Mouse (Mus musculus) midbrain, postnatal 0 days (tissue): ENCODE data around the gene Olfr555. TPM values are rescaled to one million over a fixed set of nuclear protein-coding genes. Genes with fewer than 3 reads are reported as not detected.
"Not testable (repeated sequence)": the region's sequence is repeated elsewhere in the genome, so short reads cannot be mapped to it uniquely, and the experiment has no call there.

ENCODE experiments used
- ATAC-seq: fragments of 200-750 bp; cut with Nextera tagmentation; 2 replicates; pipeline ENCODE4 v1.8.0; 2017; ENCODE audit warnings: moderate number of reproducible peaks, mild to moderate bottlenecking, moderate TSS enrichment, moderate library complexity; ENCODE audit not compliant: low FRiP score
- DNase-seq: peaks from one replicate; pipeline ENCODE4 v3.0.0-alpha.2; 2015; ENCODE audit warnings: low spot score
- H3K27ac ChIP-seq: fragments of 300-500 bp; sonication (generic); 2 replicates; pipeline ENCODE4 v1.5.1; 2014; ENCODE audit warnings: low read depth, mild to moderate bottlenecking, low read length, mixed read lengths
- H3K27me3 ChIP-seq: fragments of 300-500 bp; sonication (generic); 2 replicates; pipeline ENCODE4 v1.6.1; 2014; ENCODE audit warnings: low read length, control low read depth, mixed read lengths; ENCODE audit not compliant: insufficient read depth
- H3K36me3 ChIP-seq: fragments of 300-500 bp; sonication (generic); 2 replicates; pipeline ENCODE4 v1.6.1; 2014; ENCODE audit warnings: low read length, control low read depth, mixed read lengths; ENCODE audit not compliant: insufficient read depth
- H3K4me1 ChIP-seq: fragments of 300-500 bp; sonication (generic); 2 replicates; pipeline ENCODE4 v1.6.1; 2014; ENCODE audit warnings: mild to moderate bottlenecking, control low read depth, antibody characterized with exemption, low read length, mixed read lengths; ENCODE audit not compliant: insufficient read depth
- H3K4me2 ChIP-seq: fragments of 300-500 bp; sonication (generic); 2 replicates; pipeline ENCODE4 v1.6.1; 2014; ENCODE audit warnings: low read depth, mild to moderate bottlenecking, low read length, mixed read lengths; ENCODE audit not compliant: poor library complexity, severe bottlenecking
- H3K4me3 ChIP-seq: fragments of 300-500 bp; sonication (generic); 2 replicates; pipeline ENCODE4 v1.5.1; 2014; ENCODE audit warnings: low read depth, mild to moderate bottlenecking, low read length, moderate library complexity
- H3K9ac ChIP-seq: fragments of 300-500 bp; sonication (generic); replicated peaks from 2 replicates; pipeline ENCODE4 v1.6.1; 2014; ENCODE audit warnings: mild to moderate bottlenecking, low read length, moderate library complexity, mixed read lengths; ENCODE audit not compliant: poor library complexity, severe bottlenecking
- H3K9me3 ChIP-seq: fragments of 300-500 bp; sonication (generic); 2 replicates; pipeline ENCODE4 v1.6.1; 2016; ENCODE audit warnings: low read length, control low read depth
- CTCF ChIP-seq: IDR thresholded peaks from 2 replicates; pipeline ENCODE4 v1.5.1; 2016; ENCODE audit warnings: antibody characterized with exemption, mild to moderate bottlenecking
- WGBS: fragments of 180-500 bp; shearing (Covaris S2); extraction: QIAGEN DNeasy Blood & Tissue Kit; methylation state at CpG from one replicate; pipeline ENCODE4 v1.1.7; 2014; 5-methylcytosine and 5-hydroxymethylcytosine counted together
- polyA plus RNA-seq: library from polyadenylated mRNA; unstranded; fragments of >200 nt; fragmentation: Nextera tagmentation; extraction: Ambion mirVana; gene quantifications from 2 replicates; pipeline ENCODE4 v1.2.1, GENCODE M21; 2015
- total RNA-seq: library from RNA; depleted of rRNA; stranded (reverse); fragments of >200 nt; gene quantifications from 2 replicates; pipeline ENCODE4 v1.2.3, GENCODE M21; 2014; rRNA removed

The Olfr555 gene
- total RNA-seq, result not detected in 2 replicates
- polyA plus RNA-seq, result not detected in 2 replicates

GRCm38 (mm10) chr7:102658523-102658922 lies at the start of gene Olfr555:
Olfr555 (plus strand) TSS chr7:102658823.
- DNase-seq, result no peak
- WGBS, result 78% methylated on average over 1 of the region's 1 CpGs
- H3K4me3 ChIP-seq, result no peak within 1 kb of the TSS
- no peak within 1 kb of the TSS for H3K9ac ChIP-seq
- no peak within 1 kb of the TSS for H3K27ac ChIP-seq
- ATAC-seq, result no peak
- H3K4me2 ChIP-seq, result no peak within 1 kb of the TSS
- no peaks in the 10 kb centered on the region for H3K9me3 ChIP-seq
- no peak for TF ChIP-seq CTCF
- H3K4me1 ChIP-seq, result no peaks in the 10 kb centered on the region
- H3K27me3 ChIP-seq, result no peaks in the 10 kb centered on the region
- no peaks in the 10 kb centered on the region for H3K36me3 ChIP-seq

GRCm38 (mm10) chr7:102618118-102618517 lies 40.5 kb upstream of the Olfr555 start, which contains the start of gene Olfr553:
Olfr553 (minus strand) TSS chr7:102618218.
- Histone ChIP-seq H3K4me2 (no peak within 1 kb of the TSS), H3K4me1 (no peaks in the 10 kb centered on the region), H3K9me3 (no peaks in the 10 kb centered on the region), H3K9ac (no peak within 1 kb of the TSS), H3K4me3 (no peak within 1 kb of the TSS), H3K27ac (no peak within 1 kb of the TSS), H3K27me3 (no peaks in the 10 kb centered on the region), H3K36me3 (no peaks in the 10 kb centered on the region)
- TF ChIP-seq CTCF, result no peak
- ATAC-seq (no peak), DNase-seq (no peak)

GRCm38 (mm10) chr7:102619608-102620007 lies 39.0 kb upstream of the Olfr555 start:
- no peak overlapping the region for H3K4me3 ChIP-seq
- no peaks in the 10 kb centered on the region for H3K4me1 ChIP-seq
- peak; percentile 15 for DNase-seq
- no peak for ATAC-seq
- H3K9me3 ChIP-seq, result no peaks in the 10 kb centered on the region
- H3K4me2 ChIP-seq, result no peak overlapping the region
- TF ChIP-seq CTCF, result no peak
- H3K27ac ChIP-seq, result no peak overlapping the region
- no peaks in the 10 kb centered on the region for H3K36me3 ChIP-seq
- 43% methylated on average over 5 of the region's 5 CpGs for WGBS
- no peak overlapping the region for H3K9ac ChIP-seq
- H3K27me3 ChIP-seq, result no peaks in the 10 kb centered on the region

GRCm38 (mm10) chr7:102620368-102620767 lies 38.3 kb upstream of the Olfr555 start:
- H3K36me3 ChIP-seq, H3K4me3 ChIP-seq, H3K27ac ChIP-seq, ATAC-seq, H3K9ac ChIP-seq, H3K27me3 ChIP-seq, DNase-seq, H3K9me3 ChIP-seq, H3K4me1 ChIP-seq, H3K4me2 ChIP-seq: not testable (repeated sequence)
- WGBS, result 91% methylated on average over 16 of the region's 19 CpGs

GRCm38 (mm10) chr7:102636665-102637064 lies 22.0 kb upstream of the Olfr555 start:
- no peaks in the 10 kb centered on the region for H3K36me3 ChIP-seq
- H3K9ac ChIP-seq, result no peak overlapping the region
- H3K27ac ChIP-seq, result no peak overlapping the region
- ATAC-seq, result no peak
- H3K27me3 ChIP-seq, result no peaks in the 10 kb centered on the region
- H3K4me3 ChIP-seq, result no peak overlapping the region
- H3K4me2 ChIP-seq, result no peak overlapping the region
- no peaks in the 10 kb centered on the region for H3K9me3 ChIP-seq
- no peaks in the 10 kb centered on the region for H3K4me1 ChIP-seq
- DNase-seq, result peak; percentile 4
- TF ChIP-seq CTCF, result peak; percentile 58
- WGBS, result 29% methylated on average over 3 of the region's 3 CpGs

GRCm38 (mm10) chr7:102638132-102638531 lies 20.5 kb upstream of the Olfr555 start, which contains the start of gene Olfr554:
Olfr554 (plus strand) TSS chr7:102638432.
- H3K4me1 ChIP-seq, result no peaks in the 10 kb centered on the region
- H3K27me3 ChIP-seq, result no peaks in the 10 kb centered on the region
- H3K4me3 ChIP-seq, result no peak within 1 kb of the TSS
- 84% methylated on average over 1 of the region's 1 CpGs for WGBS
- no peak within 1 kb of the TSS for H3K4me2 ChIP-seq
- H3K36me3 ChIP-seq, result no peaks in the 10 kb centered on the region
- no peak within 1 kb of the TSS for H3K9ac ChIP-seq
- no peaks in the 10 kb centered on the region for H3K9me3 ChIP-seq
- ATAC-seq, result no peak
- H3K27ac ChIP-seq, result no peak within 1 kb of the TSS
- no peak for DNase-seq
- TF ChIP-seq CTCF, result no peak

GRCm38 (mm10) chr7:102644945-102645344 lies 13.7 kb upstream of the Olfr555 start:
- H3K36me3 ChIP-seq, H3K27me3 ChIP-seq, H3K9ac ChIP-seq, H3K4me3 ChIP-seq, DNase-seq, H3K4me1 ChIP-seq, H3K9me3 ChIP-seq, H3K4me2 ChIP-seq, ATAC-seq, H3K27ac ChIP-seq: not testable (repeated sequence)
- WGBS, result 87% methylated on average over 3 of the region's 4 CpGs
